Mouse (Mus musculus) CH12.LX (cell line): ENCODE results near the gene Acvrl1. TPM values are rescaled to one million over a fixed set of nuclear protein-coding genes. Genes with fewer than 3 reads are reported as not detected.

ENCODE experiments used
- DNase-seq: peaks from one replicate; pipeline ENCODE4 v3.0.0-alpha.2; 2013; ENCODE audit errors: extremely low read depth
- H3K27ac ChIP-seq: 2 replicates; pipeline ENCODE4 v1.5.1; 2012; ENCODE audit warnings: low read depth, mild to moderate bottlenecking, control low read depth, moderate library complexity; ENCODE audit not compliant: insufficient read depth
- H3K27me3 ChIP-seq: replicated peaks from 2 replicates; pipeline ENCODE3; 2012; ENCODE audit warnings: inconsistent platforms
- H3K36me3 ChIP-seq, 2 experiments: replicated peaks in 1 of 2; 2 replicates each; pipeline versions ENCODE3 to v1.6.1; 2012; ENCODE audit warnings: inconsistent platforms in 1 of 2, low read length in 1 of 2, mild to moderate bottlenecking in 1 of 2, mixed read lengths in 1 of 2, moderate library complexity in 1 of 2; ENCODE audit not compliant: control insufficient read depth in 1 of 2, insufficient read depth in 1 of 2
- H3K4me1 ChIP-seq, 2 experiments: 2 replicates each; pipeline ENCODE4 v1.6.1; 2012; ENCODE audit warnings: inconsistent platforms in 1 of 2, moderate library complexity in 1 of 2; ENCODE audit not compliant: insufficient read depth in 2 of 2, control insufficient read depth in 1 of 2
- H3K4me2 ChIP-seq: 2 replicates; pipeline ENCODE4 v1.6.1; 2012; ENCODE audit warnings: low read depth, mild to moderate bottlenecking, control low read depth; ENCODE audit not compliant: poor library complexity, insufficient read depth, severe bottlenecking
- H3K4me3 ChIP-seq, 3 experiments: fragments of 150-350 bp in 1 of 3; sonication (generic) in 1 of 3; replicated peaks in 1 of 3; 2 replicates each; pipeline versions ENCODE3 to v1.5.1; 2011 to 2012; ENCODE audit warnings: low read depth in 2 of 3, low read length in 2 of 3, mild to moderate bottlenecking in 2 of 3, moderate library complexity in 2 of 3, control low read depth in 1 of 3, improper control_type of control experiment in 1 of 3, inconsistent platforms in 1 of 3, mixed read lengths in 1 of 3; ENCODE audit not compliant: poor library complexity in 1 of 3
- H3K79me2 ChIP-seq: replicated peaks from 2 replicates; pipeline ENCODE4 v1.6.1; 2012; ENCODE audit warnings: mild to moderate bottlenecking, moderate library complexity; ENCODE audit not compliant: control insufficient read depth, poor library complexity, insufficient read depth, severe bottlenecking; ENCODE audit errors: extremely low read depth
- H3K9ac ChIP-seq: 2 replicates; pipeline ENCODE4 v1.6.1; 2012; ENCODE audit warnings: low read depth, mild to moderate bottlenecking, control low read depth, moderate library complexity; ENCODE audit not compliant: insufficient read depth
- H3K9me3 ChIP-seq: replicated peaks from 2 replicates; pipeline ENCODE3; 2012; ENCODE audit warnings: low read length, inconsistent platforms, mixed read lengths
- BHLHE40 ChIP-seq: IDR thresholded peaks from 2 replicates; pipeline ENCODE4 v1.6.1; 2011; ENCODE audit warnings: mild to moderate bottlenecking, low read depth, low read length, improper control_type of control experiment
- CTCF ChIP-seq, 2 experiments: IDR thresholded peaks in 1 of 2; conservative IDR thresholded peaks in 1 of 2; 2 replicates each; pipeline ENCODE4 v1.5.1; 2011 to 2012; ENCODE audit warnings: low read depth in 2 of 2, low read length in 2 of 2, improper control_type of control experiment in 1 of 2, inconsistent platforms in 1 of 2, mild to moderate bottlenecking in 1 of 2, moderate library complexity in 1 of 2
- E2F4 ChIP-seq: IDR thresholded peaks from 2 replicates; pipeline ENCODE4 v1.6.1; 2011; ENCODE audit warnings: low read depth, low read length, improper control_type of control experiment; ENCODE audit not compliant: insufficient replicate concordance
- ELF1 ChIP-seq: IDR thresholded peaks from 2 replicates; pipeline ENCODE4 v1.6.1; 2014; ENCODE audit warnings: low read depth, mild to moderate bottlenecking, inconsistent platforms, low read length, improper control_type of control experiment
- EP300 ChIP-seq: IDR thresholded peaks from 2 replicates; pipeline ENCODE4 v1.6.1; 2011; ENCODE audit warnings: low read length, improper control_type of control experiment
- ETS1 ChIP-seq: conservative IDR thresholded peaks from 2 replicates; pipeline ENCODE4 v1.6.1; 2012; ENCODE audit warnings: low read depth, mild to moderate bottlenecking, inconsistent platforms, low read length, improper control_type of control experiment, moderate library complexity
- GABPA ChIP-seq: IDR thresholded peaks from 2 replicates; pipeline ENCODE4 v1.6.1; 2012; ENCODE audit warnings: low read depth, low read length, improper control_type of control experiment, inconsistent platforms; ENCODE audit not compliant: insufficient replicate concordance
- HCFC1 ChIP-seq: IDR thresholded peaks from 2 replicates; pipeline ENCODE4 v1.6.1; 2012; ENCODE audit warnings: low read depth, mild to moderate bottlenecking, inconsistent platforms, low read length, improper control_type of control experiment
- IRF4 ChIP-seq: IDR thresholded peaks from 2 replicates; pipeline ENCODE4 v1.6.1; 2014; ENCODE audit warnings: low read depth, mild to moderate bottlenecking, inconsistent platforms, low read length, improper control_type of control experiment
- JUND ChIP-seq: conservative IDR thresholded peaks from 2 replicates; pipeline ENCODE4 v1.6.1; 2011; ENCODE audit warnings: low read depth, low read length, improper control_type of control experiment
- MAX ChIP-seq: IDR thresholded peaks from 2 replicates; pipeline ENCODE4 v1.6.1; 2011; ENCODE audit warnings: low read length, improper control_type of control experiment
- MAZ ChIP-seq: IDR thresholded peaks from 2 replicates; pipeline ENCODE4 v1.6.1; 2012; ENCODE audit warnings: low read depth, mild to moderate bottlenecking, inconsistent platforms, low read length, improper control_type of control experiment, moderate library complexity
- MEF2A ChIP-seq: IDR thresholded peaks from 2 replicates; pipeline ENCODE4 v1.6.1; 2014; ENCODE audit warnings: low read depth, mild to moderate bottlenecking, inconsistent platforms, low read length, improper control_type of control experiment, borderline replicate concordance
- MXI1 ChIP-seq: IDR thresholded peaks from 2 replicates; pipeline ENCODE4 v1.6.1; 2011; ENCODE audit warnings: mild to moderate bottlenecking, low read depth, low read length, improper control_type of control experiment
- MYC ChIP-seq: IDR thresholded peaks from 2 replicates; pipeline ENCODE4 v1.6.1; 2011; ENCODE audit warnings: low read depth, mild to moderate bottlenecking, improper control_type of control experiment, low read length
- NELFE ChIP-seq: IDR thresholded peaks from 2 replicates; pipeline ENCODE4 v1.6.1; 2011; ENCODE audit warnings: low read depth, low read length, improper control_type of control experiment
- NRF1 ChIP-seq: IDR thresholded peaks from 2 replicates; pipeline ENCODE4 v1.6.1; 2014; ENCODE audit warnings: low read depth, mild to moderate bottlenecking, inconsistent platforms, low read length, improper control_type of control experiment, moderate library complexity
- RAD21 ChIP-seq: IDR thresholded peaks from 2 replicates; pipeline ENCODE4 v1.6.1; 2011; ENCODE audit warnings: low read depth, mild to moderate bottlenecking, low read length, improper control_type of control experiment, moderate library complexity
- RCOR1 ChIP-seq: conservative IDR thresholded peaks from 2 replicates; pipeline ENCODE4 v1.6.1; 2012; ENCODE audit warnings: low read depth, mild to moderate bottlenecking, inconsistent platforms, low read length, improper control_type of control experiment
- SIN3A ChIP-seq: IDR thresholded peaks from 2 replicates; pipeline ENCODE4 v1.6.1; 2012; ENCODE audit warnings: low read length, improper control_type of control experiment, inconsistent platforms
- SMC3 ChIP-seq: IDR thresholded peaks from 2 replicates; pipeline ENCODE4 v1.6.1; 2011; ENCODE audit warnings: low read depth, low read length, improper control_type of control experiment
- TBP ChIP-seq: conservative IDR thresholded peaks from 2 replicates; pipeline ENCODE4 v1.6.1; 2011; ENCODE audit warnings: low read depth, low read length, improper control_type of control experiment
- UBTF ChIP-seq: IDR thresholded peaks from 2 replicates; pipeline ENCODE4 v1.6.1; 2012; ENCODE audit warnings: low read depth, mild to moderate bottlenecking, inconsistent platforms, low read length, improper control_type of control experiment, moderate library complexity
- ZC3H11A ChIP-seq: IDR thresholded peaks from 2 replicates; pipeline ENCODE4 v1.6.1; 2012; ENCODE audit warnings: low read depth, mild to moderate bottlenecking, inconsistent platforms, low read length, improper control_type of control experiment
- ZNF384 ChIP-seq: IDR thresholded peaks from 2 replicates; pipeline ENCODE4 v1.6.1; 2012; ENCODE audit warnings: low read depth, low read length, improper control_type of control experiment, inconsistent platforms
- dilution Hi-C: fragments of 300-500 bp; cut with MboI; formaldehyde crosslinking; loops from 2 replicates; pipeline ENCODE4 v1.14.3; 2020; ENCODE audit warnings: low sequenced_read_pairs; ENCODE audit not compliant: extremely low pct_unique_long_range_greater_than_20kb, extremely low pct_ligation_motif_present
- in situ Hi-C: fragments of 300-500 bp; cut with MboI; formaldehyde crosslinking; loops from 3 replicates; pipeline ENCODE4 v1.14.3; 2019; ENCODE audit warnings: low sequenced_read_pairs, low pct_ligation_motif_present, low pct_unique_long_range_greater_than_20kb, mixed read lengths
- polyA plus RNA-seq: library from polyadenylated mRNA; unstranded; fragments of >175 nt; gene quantifications from 2 replicates; pipeline ENCODE4 v1.2.1, GENCODE M21; 2012; ENCODE audit warnings: low read depth; ENCODE audit not compliant: insufficient read length
- total RNA-seq, 2 experiments: library from RNA; depleted of rRNA; stranded (reverse); fragments of 300-350 nt in 1 of 2; fragments of >200 nt in 1 of 2; gene quantifications; 2 replicates each; pipeline ENCODE4 v1.2.3; 2012 to 2014

The Acvrl1 gene
- total and polyA plus RNA-seq, 3 experiments = 4.0 to 9.5 (median 5.2) TPM

GRCm38 (mm10) chr15:101106011-101106410 lies 22.3 kb upstream of the Acvrl1 start:
- Histone ChIP-seq H3K27ac (no peak overlapping the region), H3K4me2 (peak overlapping the region; percentile 60)
- TF ChIP-seq MYC (no peak), GABPA (no peak), ZNF384 (no peak), ELF1 (no peak), JUND (no peak), TBP (no peak), IRF4 (no peak), ZC3H11A (no peak), CTCF (conservative IDR thresholded peaks at IDR 0.05 in 1 of 2, IDR thresholded peaks at IDR 0.05 in 1 of 2; ENCODE audit: low read depth in 2 of 2, low read length in 2 of 2) (no peak), UBTF (no peak), ETS1 (no peak), SMC3 (no peak)
- TF ChIP-seq, all 38 proteins: peak for 0
- dilution Hi-C loops = no loop called here
- peak overlapping the region; percentile 19; the same call in 1 of the 2 replicates for H3K9ac ChIP-seq
- in situ Hi-C loops = no loop called here
- no peaks in the 10 kb centered on the region for H3K9me3 ChIP-seq
- H3K4me3 ChIP-seq = peak overlapping the region in 2 of 3 experiments; percentile 10 to 47
- H3K36me3 ChIP-seq = no peaks in the 10 kb centered on the region
- no peak for DNase-seq
- peaks cover 38% of the 10 kb centered on the region for H3K27me3 ChIP-seq
- peaks cover 3 to 13% of the 10 kb centered on the region in 2 experiments; a peak in 3 of 4 replicates for H3K4me1 ChIP-seq
- H3K79me2 ChIP-seq = no peaks in the 10 kb centered on the region

GRCm38 (mm10) chr15:101107906-101108671 lies 20.2 kb upstream of the Acvrl1 start:
- no peak overlapping the region for H3K4me3 ChIP-seq
- H3K9me3 ChIP-seq = no peaks in the 10 kb centered on the region
- H3K4me1 ChIP-seq = peaks cover 3 to 13% of the 10 kb centered on the region in 2 experiments; a peak in 3 of 4 replicates
- peaks cover 34% of the 10 kb centered on the region for H3K27me3 ChIP-seq
- no peak for DNase-seq
- H3K4me2 ChIP-seq = no peak overlapping the region
- H3K36me3 ChIP-seq = no peaks in the 10 kb centered on the region
- dilution Hi-C loops (no loop called here), in situ Hi-C loops (no loop called here)
- no peak for TF ChIP-seq NELFE
- TF ChIP-seq MXI1 = no peak
- 0 out of 2 replicates have a peak, but pooled peaks have one; percentile 18 for TF ChIP-seq SMC3
- TF ChIP-seq BHLHE40 = no peak
- no peak for TF ChIP-seq NRF1
- no peak for TF ChIP-seq MAX
- no peak for TF ChIP-seq HCFC1
- no peak for TF ChIP-seq E2F4
- TF ChIP-seq EP300 = no peak
- no peak for TF ChIP-seq TBP
- no peak for TF ChIP-seq SIN3A
- no peak for TF ChIP-seq MYC
- no peak for TF ChIP-seq MAZ
- TF ChIP-seq RCOR1 = no peak
- no peak for TF ChIP-seq MEF2A
- peak; percentile 12 for TF ChIP-seq RAD21
- peak in 1 of 2 experiments; percentile 55; a peak in 2 of 4 replicates for TF ChIP-seq CTCF (conservative IDR thresholded peaks at IDR 0.05 in 1 of 2, IDR thresholded peaks at IDR 0.05 in 1 of 2; ENCODE audit: low read depth in 2 of 2, low read length in 2 of 2)
- no peak for TF ChIP-seq ELF1
- no peaks in the 10 kb centered on the region for H3K79me2 ChIP-seq
- H3K9ac ChIP-seq = no peak overlapping the region
- no peak overlapping the region for H3K27ac ChIP-seq
